Mouse (Mus musculus): ENCODE data around the gene Spryd4. TPM values are rescaled to one million over a fixed set of nuclear protein-coding genes. Genes with fewer than 3 reads are reported as not detected.
A peak's percentile ranks its signal among the peaks of the same experiment; 100 is the strongest.

The Spryd4 gene
- polyA plus RNA-seq, 1 experiment = 9.9 TPM

DNA sequence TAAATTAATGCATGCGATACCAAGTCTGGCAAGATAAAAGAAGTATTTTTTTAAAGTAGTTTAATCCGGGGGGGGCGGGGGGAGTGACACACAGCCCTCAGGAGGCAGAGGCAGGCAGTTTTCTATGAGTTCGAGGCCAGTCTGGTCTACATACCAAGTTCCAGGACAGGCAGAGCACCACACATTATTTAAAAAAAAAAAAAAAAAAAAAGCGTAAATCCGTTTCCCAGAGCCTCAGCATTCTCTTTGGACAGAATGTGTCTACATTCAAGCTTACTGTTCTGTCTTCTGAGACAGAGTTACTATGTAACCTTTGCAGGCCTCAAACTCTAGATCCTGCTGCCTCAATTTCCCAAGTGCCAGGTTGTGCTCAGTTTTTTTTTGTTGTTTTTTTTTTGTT is 541 bp upstream of the Spryd4 start:
- Histone ChIP-seq H3K4me3 (replicated peaks; ENCODE audit: extremely low read depth, low read depth, low read length) (peak overlapping the region; percentile 54), H3K4me1 (ENCODE audit: control insufficient read depth, insufficient read depth, low read length) (peaks cover 7% of the 10 kb centered on the region)
- DNase-seq = no peak
- WGBS = 38% methylated on average over 6 of the region's 6 CpGs
- TF ChIP-seq CTCF (IDR thresholded peaks at IDR 0.05; ENCODE audit: insufficient read depth, low read length) (no peak), POLR2A (IDR thresholded peaks at IDR 0.05; ENCODE audit: borderline replicate concordance, extremely low read depth, low read depth, low read length) (no peak)

DNA sequence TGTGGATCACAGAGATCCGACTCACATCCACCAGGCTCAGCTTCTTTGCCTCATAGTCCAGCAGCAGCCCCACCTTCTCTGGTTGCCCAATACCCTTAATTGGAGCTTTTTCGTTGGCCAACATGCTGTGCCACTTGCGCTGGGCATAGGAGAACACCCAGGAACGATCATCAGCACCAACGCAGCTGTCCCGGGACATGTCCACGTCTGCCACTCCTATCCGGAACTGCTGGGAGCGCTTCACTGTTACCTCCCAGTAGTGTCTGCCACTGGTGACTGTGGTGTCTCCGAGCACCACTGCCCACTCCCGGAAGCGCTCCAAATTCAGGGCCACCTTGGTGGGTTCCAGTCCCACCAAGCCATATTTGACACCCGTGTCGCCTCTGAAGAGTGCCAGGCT is 653 bp downstream of the Spryd4 start:
- H3K4me3 ChIP-seq (replicated peaks; ENCODE audit: extremely low read depth, low read depth, low read length) = peak overlapping the region; percentile 54
- 16% methylated on average over 14 of the region's 14 CpGs for WGBS
- TF ChIP-seq POLR2A (IDR thresholded peaks at IDR 0.05; ENCODE audit: borderline replicate concordance, extremely low read depth, low read depth, low read length) (no peak), CTCF (IDR thresholded peaks at IDR 0.05; ENCODE audit: insufficient read depth, low read length) (no peak)
- no peak for DNase-seq
- peaks cover 7% of the 10 kb centered on the region for H3K4me1 ChIP-seq (ENCODE audit: control insufficient read depth, insufficient read depth, low read length)

- TF ChIP-seq POLR2A (IDR thresholded peaks at IDR 0.05; ENCODE audit: borderline replicate concordance, extremely low read depth, low read depth, low read length) (no peak), CTCF (IDR thresholded peaks at IDR 0.05; ENCODE audit: insufficient read depth, low read length) (no peak)
- H3K4me3 ChIP-seq (replicated peaks; ENCODE audit: extremely low read depth, low read depth, low read length) = no peak overlapping the region
- 83% methylated on average over 2 of the region's 2 CpGs for WGBS
- DNase-seq = no peak
- peaks cover 7% of the 10 kb centered on the region for H3K4me1 ChIP-seq (ENCODE audit: control insufficient read depth, insufficient read depth, low read length)
Measured at GRCm38 (mm10) chr10:128210131-128210530, 1.5 kb downstream of the Spryd4 start.

- DNase-seq = no peak
- Histone ChIP-seq H3K4me1 (ENCODE audit: control insufficient read depth, insufficient read depth, low read length) (peaks cover 7% of the 10 kb centered on the region), H3K4me3 (replicated peaks; ENCODE audit: extremely low read depth, low read depth, low read length) (no peak overlapping the region)
- TF ChIP-seq POLR2A (IDR thresholded peaks at IDR 0.05; ENCODE audit: borderline replicate concordance, extremely low read depth, low read depth, low read length) (no peak), CTCF (IDR thresholded peaks at IDR 0.05; ENCODE audit: insufficient read depth, low read length) (no peak)
- 91% methylated on average over 11 of the region's 11 CpGs for WGBS
Measured at GRCm38 (mm10) chr10:128209311-128210009, 2.1 kb downstream of the Spryd4 start.

- 88% methylated on average over 10 of the region's 10 CpGs for WGBS
Measured at GRCm38 (mm10) chr10:128208326-128208725, 3.3 kb downstream of the Spryd4 start.

GRCm38 (mm10) chr10:128204941-128205340 is 6.7 kb downstream of the Spryd4 start:
- WGBS = 74% methylated on average over 15 of the region's 15 CpGs

More at GRCm38 (mm10) chr10:128208326-128208725, 3.3 kb downstream of the Spryd4 start:
- no peak overlapping the region for H3K4me3 ChIP-seq (replicated peaks; ENCODE audit: extremely low read depth, low read depth, low read length)
- TF ChIP-seq POLR2A (IDR thresholded peaks at IDR 0.05; ENCODE audit: borderline replicate concordance, extremely low read depth, low read depth, low read length) (no peak), CTCF (IDR thresholded peaks at IDR 0.05; ENCODE audit: insufficient read depth, low read length) (no peak)
- H3K4me1 ChIP-seq (ENCODE audit: control insufficient read depth, insufficient read depth, low read length) = peaks cover 7% of the 10 kb centered on the region
- no peak for DNase-seq

GRCm38 (mm10) chr10:128201856-128202255 is 9.8 kb downstream of the Spryd4 start:
- 67% methylated on average over 6 of the region's 6 CpGs for WGBS

More at GRCm38 (mm10) chr10:128204941-128205340, 6.7 kb downstream of the Spryd4 start:
- no peak for DNase-seq
- H3K4me1 ChIP-seq (ENCODE audit: control insufficient read depth, insufficient read depth, low read length) = no peaks in the 10 kb centered on the region
- no peak overlapping the region for H3K4me3 ChIP-seq (replicated peaks; ENCODE audit: extremely low read depth, low read depth, low read length)
- TF ChIP-seq CTCF (IDR thresholded peaks at IDR 0.05; ENCODE audit: insufficient read depth, low read length) (no peak), POLR2A (IDR thresholded peaks at IDR 0.05; ENCODE audit: borderline replicate concordance, extremely low read depth, low read depth, low read length) (no peak)

DNA sequence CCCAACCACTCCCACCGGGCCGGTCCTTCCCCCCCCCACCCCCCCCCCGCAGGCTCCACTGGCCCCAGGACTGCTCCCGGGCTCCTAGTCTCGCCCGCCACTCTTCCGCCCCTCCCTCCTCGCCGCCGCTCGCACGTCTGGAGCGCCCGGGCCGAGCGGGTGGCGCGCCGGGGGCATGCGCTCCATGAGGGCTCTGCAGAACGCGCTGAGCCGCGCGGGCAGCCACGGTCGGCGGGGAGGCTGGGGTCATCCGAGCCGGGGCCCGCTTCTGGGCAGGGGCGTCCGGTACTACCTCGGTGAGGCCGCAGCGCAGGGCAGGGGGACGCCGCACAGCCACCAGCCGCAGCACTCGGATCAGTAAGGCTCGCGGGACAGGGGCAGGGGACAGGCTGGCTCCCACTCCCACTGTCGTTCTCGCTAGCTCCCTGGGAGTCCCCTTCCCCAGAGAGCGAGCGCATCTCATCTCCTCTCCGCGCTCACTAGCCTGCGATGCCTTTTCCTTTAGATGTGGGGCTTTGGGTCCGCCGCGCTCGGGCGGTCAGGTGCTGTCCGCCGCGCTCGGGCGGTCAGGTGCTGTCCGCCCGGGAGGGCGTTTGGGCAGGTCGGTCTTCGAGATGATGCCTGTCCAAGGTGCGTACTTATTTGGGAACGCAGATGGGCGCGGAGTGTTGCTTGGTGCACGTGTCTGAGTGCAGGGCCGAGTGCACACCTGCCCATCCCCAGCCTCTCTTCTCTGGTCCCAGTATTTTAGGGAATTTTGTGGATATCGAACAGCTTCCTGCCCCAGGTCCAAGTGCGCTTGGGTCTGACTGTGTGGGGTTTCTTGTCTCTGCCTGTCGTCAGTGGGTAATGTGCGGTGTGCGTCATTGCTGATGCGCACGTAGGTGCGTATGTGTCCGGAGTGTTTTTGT is 16.8 kb downstream of the Spryd4 start:
- WGBS = 2% methylated on average over 74 of the region's 79 CpGs
- DNase-seq = no peak
- peaks cover 4% of the 10 kb centered on the region for H3K4me1 ChIP-seq (ENCODE audit: control insufficient read depth, insufficient read depth, low read length)
- TF ChIP-seq CTCF (IDR thresholded peaks at IDR 0.05; ENCODE audit: insufficient read depth, low read length) (no peak), POLR2A (IDR thresholded peaks at IDR 0.05; ENCODE audit: borderline replicate concordance, extremely low read depth, low read depth, low read length) (no peak)
- peak overlapping the region; percentile 80 for H3K4me3 ChIP-seq (replicated peaks; ENCODE audit: extremely low read depth, low read depth, low read length)

More at GRCm38 (mm10) chr10:128201856-128202255, 9.8 kb downstream of the Spryd4 start:
- Histone ChIP-seq H3K4me1 (ENCODE audit: control insufficient read depth, insufficient read depth, low read length) (no peaks in the 10 kb centered on the region), H3K4me3 (replicated peaks; ENCODE audit: extremely low read depth, low read depth, low read length) (no peak overlapping the region)
- no peak for DNase-seq
- no peak for TF ChIP-seq POLR2A (IDR thresholded peaks at IDR 0.05; ENCODE audit: borderline replicate concordance, extremely low read depth, low read depth, low read length)
- no peak for TF ChIP-seq CTCF (IDR thresholded peaks at IDR 0.05; ENCODE audit: insufficient read depth, low read length)

DNA sequence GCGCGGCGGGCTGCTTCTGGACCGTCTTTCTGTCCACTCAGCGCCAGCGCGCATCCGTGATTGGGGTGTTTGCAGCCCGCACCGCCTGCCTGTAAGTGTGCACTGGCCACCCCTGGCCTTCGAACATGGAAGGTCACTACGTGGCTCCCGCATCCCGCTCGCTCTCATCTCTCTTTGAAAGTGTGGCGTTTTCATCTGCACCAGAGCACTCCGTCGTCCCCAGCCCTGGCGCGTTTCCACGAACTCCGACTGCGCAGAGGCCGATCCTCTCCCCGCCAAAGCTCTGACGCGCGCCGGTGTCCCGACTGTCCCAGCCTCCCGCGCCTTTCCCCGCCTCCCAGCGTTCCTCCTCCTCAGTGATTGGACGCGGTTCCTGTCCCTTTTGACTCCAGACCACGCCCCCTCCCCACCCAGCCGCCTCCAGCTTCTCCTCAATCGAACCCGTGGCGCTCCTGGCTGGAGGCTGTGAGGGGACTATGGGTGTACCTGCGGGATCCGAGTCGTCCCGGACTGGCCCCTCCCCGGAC is 17.5 kb downstream of the Spryd4 start, which contains the start of gene Gls2:
Gene Gls2 (plus strand): TSS at position 434 of the 527 bp plus-strand sequence.
- peak within 1 kb of the TSS; percentile 80 for H3K4me3 ChIP-seq (replicated peaks; ENCODE audit: extremely low read depth, low read depth, low read length)
- WGBS = 1% methylated on average over 46 of the region's 46 CpGs
- TF ChIP-seq POLR2A (IDR thresholded peaks at IDR 0.05; ENCODE audit: borderline replicate concordance, extremely low read depth, low read depth, low read length) = peak; percentile 62; the same call in 1 of the 2 replicates
- TF ChIP-seq CTCF (IDR thresholded peaks at IDR 0.05; ENCODE audit: insufficient read depth, low read length) = no peak
- peak; percentile 97 for DNase-seq
- peaks cover 4% of the 10 kb centered on the region for H3K4me1 ChIP-seq (ENCODE audit: control insufficient read depth, insufficient read depth, low read length)

Measured in lung, adult 2 months (tissue).